Mouse (Mus musculus): ENCODE data around the gene Nt5c3b.

Gene Nt5c3b

GRCm38 (mm10) chr11:100471352-100472196 lies 30.0 kb upstream of the Nt5c3b start:
- Histone ChIP-seq H3K27me3 (ENCODE audit: insufficient read depth, low read length) (no peaks in the 10 kb centered on the region), H3K4me3 (replicated peaks; ENCODE audit: low read length) (peak overlapping the region; percentile 96), H3K36me3 (ENCODE audit: insufficient read depth, low read length) (peaks cover 52% of the 10 kb centered on the region), H3K4me1 (replicated peaks; ENCODE audit: low read depth, low read length) (peaks cover 29% of the 10 kb centered on the region), H3K9me3 (ENCODE audit: low read length) (no peaks in the 10 kb centered on the region)
- TF ChIP-seq NANOG (IDR thresholded peaks at IDR 0.05; ENCODE audit: borderline replicate concordance, low read length) (no peak), POU5F1 (IDR thresholded peaks at IDR 0.05; ENCODE audit: borderline replicate concordance, low read length) (no peak)

GRCm38 (mm10) chr11:100465833-100466232 lies 24.2 kb upstream of the Nt5c3b start:
- no peaks in the 10 kb centered on the region for H3K9me3 ChIP-seq (ENCODE audit: low read length)
- H3K4me1 ChIP-seq (replicated peaks; ENCODE audit: low read depth, low read length), result peaks cover 25% of the 10 kb centered on the region
- H3K36me3 ChIP-seq (ENCODE audit: insufficient read depth, low read length), result peaks cover 88% of the 10 kb centered on the region
- TF ChIP-seq CTCF (conservative IDR thresholded peaks at IDR 0.05; ENCODE audit: low read length) (no peak), POU5F1 (IDR thresholded peaks at IDR 0.05; ENCODE audit: borderline replicate concordance, low read length) (no peak), NANOG (IDR thresholded peaks at IDR 0.05; ENCODE audit: borderline replicate concordance, low read length) (no peak)
- no peaks in the 10 kb centered on the region for H3K27me3 ChIP-seq (ENCODE audit: insufficient read depth, low read length)
- H3K4me3 ChIP-seq (replicated peaks; ENCODE audit: low read length), result no peak overlapping the region

DNA sequence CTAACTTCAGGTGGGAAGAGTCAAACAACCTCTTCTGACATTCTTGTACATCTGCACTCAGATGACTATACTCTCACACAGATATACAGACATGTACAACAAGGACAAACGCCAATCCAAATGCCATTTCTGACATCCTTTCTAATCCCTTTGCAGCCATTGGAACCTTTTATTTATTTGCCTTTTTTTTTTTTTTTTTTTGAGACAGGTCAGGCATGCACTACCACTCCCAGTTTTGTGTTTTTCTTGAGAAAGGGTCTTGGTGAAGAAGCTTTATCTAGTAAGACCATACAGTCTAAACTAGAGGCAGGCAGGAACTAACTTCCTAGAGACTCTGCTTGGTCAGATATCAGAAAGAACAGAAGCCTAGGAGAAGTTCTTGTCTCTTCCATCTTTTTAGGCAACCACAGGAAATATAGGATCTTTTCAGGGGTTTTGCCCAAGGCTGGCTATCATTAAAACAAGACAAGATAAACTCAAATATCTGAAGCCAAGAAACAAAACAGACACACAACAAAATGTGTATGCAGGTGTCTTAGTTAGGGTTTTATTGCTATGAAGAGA lies 23.7 kb upstream of the Nt5c3b start:
- Histone ChIP-seq H3K4me1 (replicated peaks; ENCODE audit: low read depth, low read length) (peaks cover 24% of the 10 kb centered on the region), H3K4me3 (replicated peaks; ENCODE audit: low read length) (no peak overlapping the region), H3K27me3 (ENCODE audit: insufficient read depth, low read length) (no peaks in the 10 kb centered on the region), H3K36me3 (ENCODE audit: insufficient read depth, low read length) (peaks cover 88% of the 10 kb centered on the region), H3K9me3 (ENCODE audit: low read length) (no peaks in the 10 kb centered on the region)
- TF ChIP-seq NANOG (IDR thresholded peaks at IDR 0.05; ENCODE audit: borderline replicate concordance, low read length), result no peak
- no peak for TF ChIP-seq POU5F1 (IDR thresholded peaks at IDR 0.05; ENCODE audit: borderline replicate concordance, low read length)
- no peak for TF ChIP-seq CTCF (conservative IDR thresholded peaks at IDR 0.05; ENCODE audit: low read length)

GRCm38 (mm10) chr11:100462699-100463098 lies 21.1 kb upstream of the Nt5c3b start:
- Histone ChIP-seq H3K36me3 (ENCODE audit: insufficient read depth, low read length) (peaks cover 86% of the 10 kb centered on the region), H3K4me1 (replicated peaks; ENCODE audit: low read depth, low read length) (peaks cover 25% of the 10 kb centered on the region), H3K4me3 (replicated peaks; ENCODE audit: low read length) (no peak overlapping the region), H3K27me3 (ENCODE audit: insufficient read depth, low read length) (no peaks in the 10 kb centered on the region), H3K9me3 (ENCODE audit: low read length) (no peaks in the 10 kb centered on the region)
- no peak for TF ChIP-seq CTCF (conservative IDR thresholded peaks at IDR 0.05; ENCODE audit: low read length)
- TF ChIP-seq POU5F1 (IDR thresholded peaks at IDR 0.05; ENCODE audit: borderline replicate concordance, low read length), result no peak
- TF ChIP-seq NANOG (IDR thresholded peaks at IDR 0.05; ENCODE audit: borderline replicate concordance, low read length), result no peak

- Histone ChIP-seq H3K4me3 (replicated peaks; ENCODE audit: low read length) (no peak overlapping the region), H3K27me3 (ENCODE audit: insufficient read depth, low read length) (no peaks in the 10 kb centered on the region), H3K36me3 (ENCODE audit: insufficient read depth, low read length) (peaks cover 72% of the 10 kb centered on the region), H3K9me3 (ENCODE audit: low read length) (no peaks in the 10 kb centered on the region), H3K4me1 (replicated peaks; ENCODE audit: low read depth, low read length) (peaks cover 25% of the 10 kb centered on the region)
- TF ChIP-seq POU5F1 (IDR thresholded peaks at IDR 0.05; ENCODE audit: borderline replicate concordance, low read length) (no peak), CTCF (conservative IDR thresholded peaks at IDR 0.05; ENCODE audit: low read length) (no peak), NANOG (IDR thresholded peaks at IDR 0.05; ENCODE audit: borderline replicate concordance, low read length) (no peak)
Measured at GRCm38 (mm10) chr11:100457711-100458110, 16.1 kb upstream of the Nt5c3b start.

DNA sequence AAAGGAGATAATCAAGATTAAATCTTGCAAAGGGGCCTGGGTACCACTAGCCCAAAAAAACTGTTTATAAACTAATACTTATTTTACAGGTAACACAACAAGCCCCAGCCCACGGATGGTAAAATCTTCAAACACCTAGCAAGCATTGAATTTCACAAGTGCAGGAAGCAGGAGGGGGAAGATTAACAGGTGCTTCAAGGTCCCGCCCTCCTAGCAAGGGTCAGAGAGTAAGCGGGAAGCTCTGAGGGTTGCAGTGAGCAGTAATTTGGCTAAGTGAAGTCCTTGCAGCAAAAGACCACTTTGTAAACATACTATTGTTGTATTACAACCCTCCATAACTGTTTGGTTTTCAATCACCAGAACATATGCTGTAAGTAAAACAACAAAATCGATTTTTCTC lies 15.6 kb upstream of the Nt5c3b start:
- Histone ChIP-seq H3K4me1 (replicated peaks; ENCODE audit: low read depth, low read length) (peaks cover 25% of the 10 kb centered on the region), H3K27me3 (ENCODE audit: insufficient read depth, low read length) (no peaks in the 10 kb centered on the region), H3K4me3 (replicated peaks; ENCODE audit: low read length) (no peak overlapping the region), H3K36me3 (ENCODE audit: insufficient read depth, low read length) (peaks cover 67% of the 10 kb centered on the region), H3K9me3 (ENCODE audit: low read length) (no peaks in the 10 kb centered on the region)
- TF ChIP-seq NANOG (IDR thresholded peaks at IDR 0.05; ENCODE audit: borderline replicate concordance, low read length) (no peak), CTCF (conservative IDR thresholded peaks at IDR 0.05; ENCODE audit: low read length) (no peak), POU5F1 (IDR thresholded peaks at IDR 0.05; ENCODE audit: borderline replicate concordance, low read length) (no peak)

GRCm38 (mm10) chr11:100442625-100443024 lies 1.0 kb upstream of the Nt5c3b start:
- Histone ChIP-seq H3K4me1 (replicated peaks; ENCODE audit: low read depth, low read length) (peaks cover 36% of the 10 kb centered on the region), H3K27me3 (ENCODE audit: insufficient read depth, low read length) (0 out of 2 replicates have a peak, but pooled peaks cover 4% of the 10 kb centered on the region), H3K4me3 (replicated peaks; ENCODE audit: low read length) (no peak overlapping the region), H3K9me3 (ENCODE audit: low read length) (no peaks in the 10 kb centered on the region), H3K36me3 (ENCODE audit: insufficient read depth, low read length) (peaks cover 21% of the 10 kb centered on the region)
- no peak for TF ChIP-seq NANOG (IDR thresholded peaks at IDR 0.05; ENCODE audit: borderline replicate concordance, low read length)
- no peak for TF ChIP-seq POU5F1 (IDR thresholded peaks at IDR 0.05; ENCODE audit: borderline replicate concordance, low read length)
- TF ChIP-seq CTCF (conservative IDR thresholded peaks at IDR 0.05; ENCODE audit: low read length), result no peak

GRCm38 (mm10) chr11:100440691-100441522 lies 701 bp downstream of the Nt5c3b start:
- peaks cover 26% of the 10 kb centered on the region for H3K4me1 ChIP-seq (replicated peaks; ENCODE audit: low read depth, low read length)
- TF ChIP-seq NANOG (IDR thresholded peaks at IDR 0.05; ENCODE audit: borderline replicate concordance, low read length) (no peak), CTCF (conservative IDR thresholded peaks at IDR 0.05; ENCODE audit: low read length) (no peak), POU5F1 (IDR thresholded peaks at IDR 0.05; ENCODE audit: borderline replicate concordance, low read length) (no peak)
- H3K27me3 ChIP-seq (ENCODE audit: insufficient read depth, low read length), result 0 out of 2 replicates have a peak, but pooled peaks cover 4% of the 10 kb centered on the region
- H3K9me3 ChIP-seq (ENCODE audit: low read length), result no peaks in the 10 kb centered on the region
- H3K36me3 ChIP-seq (ENCODE audit: insufficient read depth, low read length), result peaks cover 37% of the 10 kb centered on the region
- peak overlapping the region; percentile 85 for H3K4me3 ChIP-seq (replicated peaks; ENCODE audit: low read length)

All from E14TG2a.4 (cell line).